Mouse (Mus musculus) testis, adult 2 months (tissue): ENCODE measurements around the gene Msh5. TPM values are rescaled to one million over a fixed set of nuclear protein-coding genes. Genes with fewer than 3 reads are reported as not detected.

Source experiments
- H3K27ac ChIP-seq: fragments of 200-500 bp; 2 replicates; pipeline ENCODE4 v1.5.1; 2012; ENCODE audit warnings: low read depth, low read length; ENCODE audit not compliant: control insufficient read depth, insufficient read depth
- H3K27me3 ChIP-seq: fragments of 200-500 bp; 2 replicates; pipeline ENCODE4 v1.6.1; 2012; ENCODE audit warnings: mild to moderate bottlenecking, low read length, moderate library complexity; ENCODE audit not compliant: control insufficient read depth, insufficient read depth
- H3K36me3 ChIP-seq: fragments of 200-500 bp; 2 replicates; pipeline ENCODE4 v1.6.1; 2012; ENCODE audit warnings: mild to moderate bottlenecking, low read length; ENCODE audit not compliant: control insufficient read depth, insufficient read depth
- H3K4me1 ChIP-seq: fragments of 200-500 bp; 2 replicates; pipeline ENCODE4 v1.6.1; 2012; ENCODE audit warnings: low read length; ENCODE audit not compliant: control insufficient read depth, insufficient read depth
- H3K4me3 ChIP-seq: fragments of 200-500 bp; 2 replicates; pipeline ENCODE4 v1.5.1; 2012; ENCODE audit warnings: low read depth, mild to moderate bottlenecking, low read length, moderate library complexity, mixed read lengths; ENCODE audit not compliant: control insufficient read depth
- CTCF ChIP-seq: fragments of 200-500 bp; IDR thresholded peaks from 2 replicates; pipeline ENCODE4 v1.5.1; 2012; ENCODE audit warnings: low read depth, mild to moderate bottlenecking, inconsistent platforms, low read length, moderate library complexity; ENCODE audit not compliant: control insufficient read depth, insufficient read depth, insufficient replicate concordance
- POLR2A ChIP-seq: fragments of 200-500 bp; IDR thresholded peaks from 2 replicates; pipeline ENCODE4 v1.6.1; 2012; ENCODE audit warnings: low read depth, mild to moderate bottlenecking, inconsistent platforms, low read length, moderate library complexity; ENCODE audit not compliant: control insufficient read depth
- polyA plus RNA-seq: library from polyadenylated mRNA; depleted of rRNA; stranded (reverse); fragments of >200 nt; gene quantifications from 2 replicates; pipeline ENCODE4 v1.2.3, GENCODE M21; 2012; rRNA removed

Msh5 gene
- polyA plus RNA-seq, 1 experiment = 19.3 TPM

DNA sequence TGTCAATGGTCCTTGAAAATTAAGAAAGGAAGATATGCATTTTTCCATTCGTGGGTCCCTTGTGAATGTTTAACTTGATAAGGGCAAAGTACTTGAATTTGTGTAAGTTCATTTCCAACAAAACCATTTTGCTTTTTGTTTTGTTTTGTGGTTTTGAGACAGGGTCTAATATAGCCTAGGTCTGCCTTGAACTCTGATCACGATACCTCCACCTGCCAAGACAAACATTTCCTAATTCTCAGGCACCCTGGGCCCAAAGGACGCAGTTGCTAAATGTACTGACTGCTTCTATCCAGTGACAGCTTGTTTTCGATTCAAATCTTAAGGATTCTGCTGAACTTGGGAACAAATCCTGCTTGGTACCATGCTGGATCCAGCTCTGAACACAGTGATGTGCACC is 66.9 kb downstream of the Msh5 start:
- Histone ChIP-seq H3K36me3 (no peaks in the 10 kb centered on the region), H3K27me3 (no peaks in the 10 kb centered on the region), H3K4me1 (peaks cover 17% of the 10 kb centered on the region), H3K4me3 (no peak overlapping the region), H3K27ac (no peak overlapping the region)
- TF ChIP-seq CTCF = no peak
- no peak for TF ChIP-seq POLR2A

Other genes starting within 250 kb of the Msh5 start
- gene Cyp21a1, start 242.2 kb downstream of the Msh5 start, polyA plus RNA-seq = 1.1 and 1.4 TPM in 2 replicates
- gene Stk19, start 209.8 kb downstream of the Msh5 start, polyA plus RNA-seq = 41.3 and 46.3 TPM in 2 replicates
- 51.3 and 61.0 TPM in 2 replicates for gene Dxo, start 209.7 kb downstream of the Msh5 start, polyA plus RNA-seq
- gene Skiv2l, start 196.5 kb downstream of the Msh5 start, polyA plus RNA-seq = 137 and 142 TPM in 2 replicates
- gene Nelfe, start 196.4 kb downstream of the Msh5 start, polyA plus RNA-seq = 173 and 180 TPM in 2 replicates
- gene Cfb, start 184.2 kb downstream of the Msh5 start, polyA plus RNA-seq = 1.1 and 1.2 TPM in 2 replicates
- 4.0 and 4.7 TPM in 2 replicates for gene Zbtb12, start 167.3 kb downstream of the Msh5 start, polyA plus RNA-seq
- gene Gm20547, start 164.7 kb downstream of the Msh5 start, polyA plus RNA-seq = not detected in 2 replicates
- 14.8 and 15.3 TPM in 2 replicates for gene C2, start 148.5 kb downstream of the Msh5 start, polyA plus RNA-seq
- gene Ehmt2, start 148.3 kb downstream of the Msh5 start, polyA plus RNA-seq = 344 and 384 TPM in 2 replicates
- gene Slc44a4, start 132.3 kb downstream of the Msh5 start, polyA plus RNA-seq = 0.52 and 2.2 TPM in 2 replicates
- gene Neu1, start 115.5 kb downstream of the Msh5 start, polyA plus RNA-seq = 4.1 and 7.9 TPM in 2 replicates
- gene Hspa1b, start 87.5 kb downstream of the Msh5 start, polyA plus RNA-seq = 2.6 and 5.2 TPM in 2 replicates
- not detected in 2 replicates for gene Gm20481, start 76.8 kb downstream of the Msh5 start, polyA plus RNA-seq
- 4.4 and 5.5 TPM in 2 replicates for gene Hspa1a, start 74.6 kb downstream of the Msh5 start, polyA plus RNA-seq
- 718 and 731 TPM in 2 replicates for gene Hspa1l, start 74.0 kb downstream of the Msh5 start, polyA plus RNA-seq
- gene Lsm2, start 64.9 kb downstream of the Msh5 start, polyA plus RNA-seq = 480 and 579 TPM in 2 replicates
- 261 and 309 TPM in 2 replicates for gene Vars, start 45.8 kb downstream of the Msh5 start, polyA plus RNA-seq
- 0.65 and 0.84 TPM in 2 replicates for gene Vwa7, start 30.2 kb downstream of the Msh5 start, polyA plus RNA-seq
- gene Sapcd1, start 18.7 kb downstream of the Msh5 start, polyA plus RNA-seq = 3.5 and 3.8 TPM in 2 replicates
- 24.1 and 24.8 TPM in 2 replicates for gene Clic1, start 3.2 kb upstream of the Msh5 start, polyA plus RNA-seq
- 11.1 and 14.4 TPM in 2 replicates for gene Ddah2, start 12.3 kb upstream of the Msh5 start, polyA plus RNA-seq
- 117 and 146 TPM in 2 replicates for gene Ly6g6c, start 18.6 kb upstream of the Msh5 start, polyA plus RNA-seq
- 3.4 and 3.7 TPM in 2 replicates for gene Mpig6b, start 19.4 kb upstream of the Msh5 start, polyA plus RNA-seq
- 0.78 and 0.95 TPM in 2 replicates for gene Ly6g6e, start 30.2 kb upstream of the Msh5 start, polyA plus RNA-seq
- gene Ly6g6d, start 31.3 kb upstream of the Msh5 start, polyA plus RNA-seq = 0.85 and 0.99 TPM in 2 replicates
- 1.1 and 1.2 TPM in 2 replicates for gene Ly6g6f, start 38.9 kb upstream of the Msh5 start, polyA plus RNA-seq
- gene Abhd16a, start 42.5 kb upstream of the Msh5 start, polyA plus RNA-seq = 121 and 141 TPM in 2 replicates
- 0.54 TPM in 1 of 2 replicates, not detected in the other for gene Ly6g5c, start 61.5 kb upstream of the Msh5 start, polyA plus RNA-seq
- gene Ly6g5b, start 68.7 kb upstream of the Msh5 start, polyA plus RNA-seq = 2.9 and 3.1 TPM in 2 replicates
- gene Gpank1, start 74.7 kb upstream of the Msh5 start, polyA plus RNA-seq = 70.0 and 73.6 TPM in 2 replicates
- gene Csnk2b, start 75.3 kb upstream of the Msh5 start, polyA plus RNA-seq = 3,095 and 3,228 TPM in 2 replicates
- gene D17H6S53E, start 79.6 kb upstream of the Msh5 start, polyA plus RNA-seq = 0.91 and 2.5 TPM in 2 replicates
- gene Apom, start 85.3 kb upstream of the Msh5 start, polyA plus RNA-seq = 0.41 and 0.48 TPM in 2 replicates
- gene Bag6, start 88.4 kb upstream of the Msh5 start, polyA plus RNA-seq = 709 and 791 TPM in 2 replicates
- gene Prrc2a, start 118.2 kb upstream of the Msh5 start, polyA plus RNA-seq = 515 and 563 TPM in 2 replicates
- 435 and 444 TPM in 2 replicates for gene Aif1, start 129.3 kb upstream of the Msh5 start, polyA plus RNA-seq
- gene Lst1, start 141.7 kb upstream of the Msh5 start, polyA plus RNA-seq = 0.65 and 1.3 TPM in 2 replicates
- gene Ltb, start 147.7 kb upstream of the Msh5 start, polyA plus RNA-seq = 0.86 and 0.87 TPM in 2 replicates
- 0.07 TPM in 1 of 2 replicates, not detected in the other for gene Tnf, start 155.3 kb upstream of the Msh5 start, polyA plus RNA-seq
- 0.07 TPM in 1 of 2 replicates, not detected in the other for gene Lta, start 158.6 kb upstream of the Msh5 start, polyA plus RNA-seq
- not detected in 2 replicates for gene Gm16181, start 174.1 kb upstream of the Msh5 start, polyA plus RNA-seq
- gene Atp6v1g2, start 186.9 kb upstream of the Msh5 start, polyA plus RNA-seq = 10.4 and 11.7 TPM in 2 replicates
- gene Nfkbil1, start 189.0 kb upstream of the Msh5 start, polyA plus RNA-seq = 27.9 and 30.2 TPM in 2 replicates
- 125 and 129 TPM in 2 replicates for gene Ddx39b, start 195.0 kb upstream of the Msh5 start, polyA plus RNA-seq
- gene H2-D1, start 216.0 kb upstream of the Msh5 start, polyA plus RNA-seq = 29.6 and 31.4 TPM in 2 replicates